14 mouse cellular contexts compared by ENCODE assay signal in the genomic region with DNA sequence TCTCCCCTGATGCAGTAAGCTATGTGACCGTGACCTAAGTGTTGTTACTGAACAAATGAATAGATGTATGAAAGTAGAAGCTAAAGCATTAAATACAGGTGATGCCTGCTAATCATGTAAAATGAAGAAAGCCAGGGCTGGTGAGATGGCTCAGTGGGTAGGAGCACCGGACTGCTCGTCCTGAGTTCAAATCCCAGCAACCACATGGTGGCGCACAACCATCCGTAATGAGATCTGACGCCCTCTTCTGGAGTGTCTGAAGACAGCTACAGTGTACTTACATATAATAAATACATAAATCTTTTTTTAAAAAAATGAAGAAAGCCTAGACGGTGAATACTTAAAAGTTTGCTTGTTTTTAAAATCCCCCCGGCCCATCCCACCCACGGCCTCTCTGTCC. TPM values are rescaled to one million over a fixed set of nuclear protein-coding genes. Genes with fewer than 3 reads are reported as not detected.
A peak's percentile ranks its signal among the peaks of the same experiment; 100 is the strongest.
DNase-seq lines count a peak whose midpoint lies in the region; ATAC-seq and TF ChIP-seq lines count a peak whose summit lies in the region.
"Not testable (repeated sequence)": the region's sequence is repeated elsewhere in the genome, so short reads cannot be mapped to it uniquely, and the experiment has no call there.
"Had no signal": no experiment of that assay in that cellular context is flagged by ENCODE, and none has a peak within 500 bp of the region (broad histone marks: within the 10 kb centered on the region; RNA-seq: fewer than 3 reads in every experiment).

No protein-coding gene starts in this region.

- not testable (repeated sequence) for H3K27ac ChIP-seq in CH12.LX (ENCODE audit: insufficient read depth, low read depth); ES-Bruce4 (ENCODE audit: insufficient read depth, low read length); bone marrow macrophage, adult 2 months (ENCODE audit: insufficient read depth, low read depth, low read length); intestine, postnatal 0 days (ENCODE audit: low read depth, low read length); kidney, postnatal 0 days; lung, embryonic 14.5 days (ENCODE audit: low read depth); stomach, postnatal 0 days (replicated peaks)

- H3K79me2 ChIP-seq in CH12.LX (replicated peaks; ENCODE audit: control insufficient read depth, extremely low read depth, insufficient read depth, poor library complexity, severe bottlenecking): not testable (repeated sequence)

- in situ Hi-C loops in CH12.LX (cut with MboI; ENCODE audit: low pct_ligation_motif_present, low pct_unique_long_range_greater_than_20kb, low sequenced_read_pairs): not testable (repeated sequence)

- not testable (repeated sequence) for H3K4me2 ChIP-seq in CH12.LX (ENCODE audit: insufficient read depth, low read depth, poor library complexity, severe bottlenecking); intestine, postnatal 0 days (replicated peaks; ENCODE audit: low read depth); kidney, postnatal 0 days (ENCODE audit: low read length); lung, embryonic 14.5 days; stomach, postnatal 0 days (replicated peaks; ENCODE audit: low read depth)

- not testable (repeated sequence) for H3K4me3 ChIP-seq in CH12.LX (replicated peaks in 1 of 3; ENCODE audit: low read depth in 2 of 3, low read length in 2 of 3, poor library complexity in 1 of 3); ES-Bruce4 (ENCODE audit: low read depth, low read length); bone marrow macrophage, adult 2 months (ENCODE audit: insufficient read depth, low read length); intestine, postnatal 0 days (ENCODE audit: low read depth, low read length); kidney, postnatal 0 days (replicated peaks; ENCODE audit: low read depth, low read length); lung, embryonic 14.5 days (ENCODE audit: low read depth, low read length); stomach, postnatal 0 days (ENCODE audit: low read depth, low read length)

- H3K36me3 ChIP-seq in CH12.LX (replicated peaks in 1 of 2; ENCODE audit: control insufficient read depth in 1 of 2, insufficient read depth in 1 of 2, low read length in 1 of 2); ES-Bruce4 (ENCODE audit: control insufficient read depth, insufficient read depth, low read length, poor library complexity, severe bottlenecking); intestine, postnatal 0 days (ENCODE audit: control insufficient read depth, insufficient read depth); kidney, postnatal 0 days (ENCODE audit: insufficient read depth, low read length); lung, embryonic 14.5 days (ENCODE audit: insufficient read depth); stomach, postnatal 0 days (ENCODE audit: control insufficient read depth, insufficient read depth, low read length): not testable (repeated sequence)

- dilution Hi-C loops in CH12.LX (cut with MboI; ENCODE audit: extremely low pct_ligation_motif_present, extremely low pct_unique_long_range_greater_than_20kb, low sequenced_read_pairs): not testable (repeated sequence)

- whole genome bisulfite sequencing in intestine, postnatal 0 days: 82% methylated on average over 9 of the region's 9 CpGs
- 85% methylated on average over 9 of the region's 9 CpGs for WGBS in kidney, postnatal 0 days
- 72% methylated on average over 9 of the region's 9 CpGs for WGBS in lung, embryonic 14.5 days
- WGBS in stomach, postnatal 0 days: 78% methylated on average over 9 of the region's 9 CpGs

- TF ChIP-seq RAD21 in CH12.LX (IDR thresholded peaks at IDR 0.05; ENCODE audit: low read depth, low read length): not testable (repeated sequence)

- H3K9ac ChIP-seq in CH12.LX (ENCODE audit: insufficient read depth, low read depth); ES-Bruce4 (ENCODE audit: low read depth, poor library complexity, severe bottlenecking); intestine, postnatal 0 days (ENCODE audit: low read depth, low read length); kidney, postnatal 0 days (ENCODE audit: low read depth, low read length); lung, embryonic 14.5 days; stomach, postnatal 0 days (ENCODE audit: low read length): not testable (repeated sequence)

- not testable (repeated sequence) for H3K27me3 ChIP-seq in CH12.LX (replicated peaks); ES-Bruce4 (ENCODE audit: control insufficient read depth, insufficient read depth, low read length, poor library complexity, severe bottlenecking); intestine, postnatal 0 days (replicated peaks; ENCODE audit: control insufficient read depth, insufficient read depth, low read length); kidney, postnatal 0 days (ENCODE audit: insufficient read depth, low read length); lung, embryonic 14.5 days (ENCODE audit: insufficient read depth, low read length); stomach, postnatal 0 days (ENCODE audit: control insufficient read depth, insufficient read depth, low read length)

- TF ChIP-seq POLR2A in CH12.LX (IDR thresholded peaks at IDR 0.05; ENCODE audit: low read depth, low read length); ES-Bruce4 (IDR thresholded peaks at IDR 0.05; ENCODE audit: insufficient read depth, low read length); bone marrow macrophage, adult 2 months (IDR thresholded peaks at IDR 0.05; ENCODE audit: borderline replicate concordance, low read depth, low read length): not testable (repeated sequence)

- not testable (repeated sequence) for TF ChIP-seq EP300 in CH12.LX (IDR thresholded peaks at IDR 0.05; ENCODE audit: low read length); ES-Bruce4 (IDR thresholded peaks at IDR 0.05; ENCODE audit: insufficient read depth, low read depth, low read length); stomach, postnatal 0 days (optimal IDR thresholded peaks at IDR 0.05)

- not testable (repeated sequence) for ATAC-seq in intestine, postnatal 0 days; kidney, postnatal 0 days (replicated peaks; ENCODE audit: low FRiP score, low read depth); lung, embryonic 14.5 days (ENCODE audit: insufficient read depth); stomach, postnatal 0 days (ENCODE audit: low FRiP score, low TSS enrichment)

- not testable (repeated sequence) for H3K4me1 ChIP-seq in CH12.LX (ENCODE audit: control insufficient read depth in 1 of 2, insufficient read depth in 2 of 2); ES-Bruce4 (ENCODE audit: control insufficient read depth, insufficient read depth, low read length); bone marrow macrophage, adult 2 months (ENCODE audit: control insufficient read depth, insufficient read depth, low read length); intestine, postnatal 0 days (replicated peaks; ENCODE audit: control insufficient read depth, insufficient read depth, low read length); kidney, postnatal 0 days (replicated peaks; ENCODE audit: insufficient read depth, low read length); lung, embryonic 14.5 days (ENCODE audit: insufficient read depth); stomach, postnatal 0 days (replicated peaks; ENCODE audit: control insufficient read depth, insufficient read depth)

- TF ChIP-seq CTCF in CH12.LX (conservative IDR thresholded peaks at IDR 0.05 in 1 of 2, IDR thresholded peaks at IDR 0.05 in 1 of 2; ENCODE audit: low read depth in 2 of 2, low read length in 2 of 2) (peak in 1 of 2 experiments; percentile 79; a peak in 2 of 4 replicates), ES-Bruce4 (IDR thresholded peaks at IDR 0.05; ENCODE audit: low read depth, low read length) (peak; percentile 43)
- TF ChIP-seq CTCF in bone marrow macrophage, adult 2 months (IDR thresholded peaks at IDR 0.05; ENCODE audit: low read depth, low read length): peak; percentile 14; the same call in 1 of the 2 replicates
- peak; percentile 33 for TF ChIP-seq CTCF in intestine, postnatal 0 days (IDR thresholded peaks at IDR 0.05; ENCODE audit: low read depth)
- peak; percentile 20; the same call in 1 of the 2 replicates for TF ChIP-seq CTCF in kidney, postnatal 0 days (IDR thresholded peaks at IDR 0.05; ENCODE audit: low read depth)
- peak; percentile 36 for TF ChIP-seq CTCF in lung, embryonic 14.5 days (IDR thresholded peaks at IDR 0.05; ENCODE audit: low read depth)
- peak; percentile 32 for TF ChIP-seq CTCF in stomach, postnatal 0 days (IDR thresholded peaks at IDR 0.05; ENCODE audit: low read depth)

- not testable (repeated sequence) for DNase-seq in CH12.LX (ENCODE audit: extremely low read depth); kidney, postnatal 0 days (ENCODE audit: low spot score); lung, embryonic 14.5 days; stomach, postnatal 0 days (ENCODE audit: low spot score)

- H3K9me3 ChIP-seq in CH12.LX (replicated peaks; ENCODE audit: low read length); ES-Bruce4 (replicated peaks; ENCODE audit: control insufficient read depth, insufficient read depth, low read length, poor library complexity, severe bottlenecking); intestine, postnatal 0 days (ENCODE audit: control insufficient read depth); kidney, postnatal 0 days (replicated peaks; ENCODE audit: low read length); lung, embryonic 14.5 days (ENCODE audit: low read depth, low read length); stomach, postnatal 0 days (ENCODE audit: control insufficient read depth, low read length): not testable (repeated sequence)

RNA-seq across cellular contexts. Expression of a gene that starts 44.0 kb away (rescaled TPM):
- 0.04 TPM in 2 replicates for total RNA-seq in CH12.LX (2012; rRNA removed)
- not detected in 2 replicates for total RNA-seq in CH12.LX (2014; rRNA removed)
- polyA plus RNA-seq in CH12.LX (2012; ENCODE audit: insufficient read length, low read depth): not detected in 2 replicates
- polyA plus RNA-seq in ES-Bruce4 (2011; ENCODE audit: insufficient read depth, insufficient read length, low read depth, missing spikeins): 0.41 and 0.49 TPM in 2 replicates
- not detected in 2 replicates for polyA plus RNA-seq in bone marrow macrophage, adult 2 months (2012; ENCODE audit: insufficient read depth, insufficient read length, missing spikeins)
- polyA plus RNA-seq in intestine, postnatal 0 days (2015; fragmentation: Nextera tagmentation; extraction: Ambion mirVana): not detected in 2 replicates
- polyA plus RNA-seq in kidney, postnatal 0 days (2015; fragmentation: Nextera tagmentation; extraction: Ambion mirVana): 0.68 and 0.75 TPM in 2 replicates
- polyA plus RNA-seq in lung, embryonic 14.5 days (2014; fragmentation: Nextera tagmentation; extraction: Ambion mirVana): 0.26 and 0.46 TPM in 2 replicates
- 0.04 and 0.05 TPM in 2 replicates for polyA plus RNA-seq in stomach, postnatal 0 days (2015; fragmentation: Nextera tagmentation; extraction: Ambion mirVana)
- total RNA-seq: adrenal gland, postnatal 14 days; adrenal gland, postnatal 36 days; common myeloid progenitor, adult 5-6 weeks had no signal
- polyA plus RNA-seq: activated CD4-positive, CD25-positive, alpha-beta regulatory T cell, adult 4 months; CD4-positive, CD25-positive, alpha-beta regulatory T cell, adult 4 months; erythroblast, embryonic 14.5 days; Patski had no signal
